Mouse (Mus musculus) CH12.LX (cell line): ENCODE data around the gene Scfd2. TPM values are rescaled to one million over a fixed set of nuclear protein-coding genes. Genes with fewer than 3 reads are reported as not detected.

ENCODE experiments used
- DNase-seq: peaks from one replicate; pipeline ENCODE4 v3.0.0-alpha.2; 2013; ENCODE audit errors: extremely low read depth
- H3K27ac ChIP-seq: 2 replicates; pipeline ENCODE4 v1.5.1; 2012; ENCODE audit warnings: low read depth, mild to moderate bottlenecking, control low read depth, moderate library complexity; ENCODE audit not compliant: insufficient read depth
- H3K27me3 ChIP-seq: replicated peaks from 2 replicates; pipeline ENCODE3; 2012; ENCODE audit warnings: inconsistent platforms
- H3K36me3 ChIP-seq, 2 experiments: replicated peaks in 1 of 2; 2 replicates each; pipeline versions ENCODE3 to v1.6.1; 2012; ENCODE audit warnings: inconsistent platforms in 1 of 2, low read length in 1 of 2, mild to moderate bottlenecking in 1 of 2, mixed read lengths in 1 of 2, moderate library complexity in 1 of 2; ENCODE audit not compliant: control insufficient read depth in 1 of 2, insufficient read depth in 1 of 2
- H3K4me1 ChIP-seq, 2 experiments: 2 replicates each; pipeline ENCODE4 v1.6.1; 2012; ENCODE audit warnings: inconsistent platforms in 1 of 2, moderate library complexity in 1 of 2; ENCODE audit not compliant: insufficient read depth in 2 of 2, control insufficient read depth in 1 of 2
- H3K4me2 ChIP-seq: 2 replicates; pipeline ENCODE4 v1.6.1; 2012; ENCODE audit warnings: low read depth, mild to moderate bottlenecking, control low read depth; ENCODE audit not compliant: poor library complexity, insufficient read depth, severe bottlenecking
- H3K4me3 ChIP-seq, 3 experiments: fragments of 150-350 bp in 1 of 3; sonication (generic) in 1 of 3; replicated peaks in 1 of 3; 2 replicates each; pipeline versions ENCODE3 to v1.5.1; 2011 to 2012; ENCODE audit warnings: low read depth in 2 of 3, low read length in 2 of 3, mild to moderate bottlenecking in 2 of 3, moderate library complexity in 2 of 3, control low read depth in 1 of 3, improper control_type of control experiment in 1 of 3, inconsistent platforms in 1 of 3, mixed read lengths in 1 of 3; ENCODE audit not compliant: poor library complexity in 1 of 3
- H3K79me2 ChIP-seq: replicated peaks from 2 replicates; pipeline ENCODE4 v1.6.1; 2012; ENCODE audit warnings: mild to moderate bottlenecking, moderate library complexity; ENCODE audit not compliant: control insufficient read depth, poor library complexity, insufficient read depth, severe bottlenecking; ENCODE audit errors: extremely low read depth
- H3K9ac ChIP-seq: 2 replicates; pipeline ENCODE4 v1.6.1; 2012; ENCODE audit warnings: low read depth, mild to moderate bottlenecking, control low read depth, moderate library complexity; ENCODE audit not compliant: insufficient read depth
- H3K9me3 ChIP-seq: replicated peaks from 2 replicates; pipeline ENCODE3; 2012; ENCODE audit warnings: low read length, inconsistent platforms, mixed read lengths
- E2F4 ChIP-seq: IDR thresholded peaks from 2 replicates; pipeline ENCODE4 v1.6.1; 2011; ENCODE audit warnings: low read depth, low read length, improper control_type of control experiment; ENCODE audit not compliant: insufficient replicate concordance
- EP300 ChIP-seq: IDR thresholded peaks from 2 replicates; pipeline ENCODE4 v1.6.1; 2011; ENCODE audit warnings: low read length, improper control_type of control experiment
- ETS1 ChIP-seq: conservative IDR thresholded peaks from 2 replicates; pipeline ENCODE4 v1.6.1; 2012; ENCODE audit warnings: low read depth, mild to moderate bottlenecking, inconsistent platforms, low read length, improper control_type of control experiment, moderate library complexity
- GABPA ChIP-seq: IDR thresholded peaks from 2 replicates; pipeline ENCODE4 v1.6.1; 2012; ENCODE audit warnings: low read depth, low read length, improper control_type of control experiment, inconsistent platforms; ENCODE audit not compliant: insufficient replicate concordance
- HCFC1 ChIP-seq: IDR thresholded peaks from 2 replicates; pipeline ENCODE4 v1.6.1; 2012; ENCODE audit warnings: low read depth, mild to moderate bottlenecking, inconsistent platforms, low read length, improper control_type of control experiment
- JUN ChIP-seq: IDR thresholded peaks from 2 replicates; pipeline ENCODE4 v1.6.1; 2011; ENCODE audit warnings: low read depth, mild to moderate bottlenecking, low read length, improper control_type of control experiment, moderate library complexity; ENCODE audit not compliant: insufficient read depth
- JUND ChIP-seq: conservative IDR thresholded peaks from 2 replicates; pipeline ENCODE4 v1.6.1; 2011; ENCODE audit warnings: low read depth, low read length, improper control_type of control experiment
- MAX ChIP-seq: IDR thresholded peaks from 2 replicates; pipeline ENCODE4 v1.6.1; 2011; ENCODE audit warnings: low read length, improper control_type of control experiment
- RCOR1 ChIP-seq: conservative IDR thresholded peaks from 2 replicates; pipeline ENCODE4 v1.6.1; 2012; ENCODE audit warnings: low read depth, mild to moderate bottlenecking, inconsistent platforms, low read length, improper control_type of control experiment
- SIN3A ChIP-seq: IDR thresholded peaks from 2 replicates; pipeline ENCODE4 v1.6.1; 2012; ENCODE audit warnings: low read length, improper control_type of control experiment, inconsistent platforms
- SMC3 ChIP-seq: IDR thresholded peaks from 2 replicates; pipeline ENCODE4 v1.6.1; 2011; ENCODE audit warnings: low read depth, low read length, improper control_type of control experiment
- TBP ChIP-seq: conservative IDR thresholded peaks from 2 replicates; pipeline ENCODE4 v1.6.1; 2011; ENCODE audit warnings: low read depth, low read length, improper control_type of control experiment
- dilution Hi-C: fragments of 300-500 bp; cut with MboI; formaldehyde crosslinking; loops from 2 replicates; pipeline ENCODE4 v1.14.3; 2020; ENCODE audit warnings: low sequenced_read_pairs; ENCODE audit not compliant: extremely low pct_unique_long_range_greater_than_20kb, extremely low pct_ligation_motif_present
- in situ Hi-C: fragments of 300-500 bp; cut with MboI; formaldehyde crosslinking; loops from 3 replicates; pipeline ENCODE4 v1.14.3; 2019; ENCODE audit warnings: low sequenced_read_pairs, low pct_ligation_motif_present, low pct_unique_long_range_greater_than_20kb, mixed read lengths
- polyA plus RNA-seq: library from polyadenylated mRNA; unstranded; fragments of >175 nt; gene quantifications from 2 replicates; pipeline ENCODE4 v1.2.1, GENCODE M21; 2012; ENCODE audit warnings: low read depth; ENCODE audit not compliant: insufficient read length
- total RNA-seq, 2 experiments: library from RNA; depleted of rRNA; stranded (reverse); fragments of 300-350 nt in 1 of 2; fragments of >200 nt in 1 of 2; gene quantifications; 2 replicates each; pipeline ENCODE4 v1.2.3; 2012 to 2014

Gene Scfd2
- total and polyA plus RNA-seq, 3 experiments, result 13.2 to 18.0 (median 14.4) TPM

- in situ Hi-C loops (no loop called here), dilution Hi-C loops (no loop called here)
- Histone ChIP-seq H3K4me1 (peaks cover 2 to 9% of the 10 kb centered on the region in 2 experiments), H3K9ac (no peak overlapping the region), H3K79me2 (no peaks in the 10 kb centered on the region), H3K4me2 (no peak overlapping the region), H3K4me3 (no peak overlapping the region), H3K36me3 (no peaks in the 10 kb centered on the region), H3K9me3 (no peaks in the 10 kb centered on the region), H3K27ac (no peak overlapping the region), H3K27me3 (no peaks in the 10 kb centered on the region)
- TF ChIP-seq EP300, result no peak
- TF ChIP-seq GABPA, result no peak
- no peak for TF ChIP-seq JUN
- TF ChIP-seq RCOR1, result no peak
- TF ChIP-seq SMC3, result no peak
- no peak for TF ChIP-seq E2F4
- TF ChIP-seq JUND, result no peak
- DNase-seq, result no peak
Measured at GRCm38 (mm10) chr5:74420615-74421132, 110.9 kb downstream of the Scfd2 start.

DNA sequence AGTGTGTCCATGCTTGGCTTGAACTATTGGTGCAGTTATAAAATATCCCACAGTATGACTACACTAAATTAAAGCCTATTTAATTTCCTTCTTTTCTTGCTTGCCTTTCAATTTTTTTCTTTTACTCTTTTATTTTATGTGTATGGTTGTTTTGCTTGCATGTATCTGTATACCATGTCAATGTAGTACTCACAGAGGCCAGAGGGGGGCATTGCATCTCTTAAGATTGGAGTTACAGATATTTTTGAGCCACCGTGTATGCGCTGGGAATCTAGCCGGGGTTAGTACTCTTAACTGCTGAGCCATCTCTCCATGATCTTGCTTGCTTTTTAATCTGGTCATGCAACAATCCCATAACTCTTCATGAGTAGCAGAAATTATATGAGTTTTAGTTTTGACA, 119.0 kb downstream of the Scfd2 start:
- dilution Hi-C loops, result no loop called here
- no peaks in the 10 kb centered on the region for H3K79me2 ChIP-seq
- H3K9me3 ChIP-seq, result no peaks in the 10 kb centered on the region
- H3K4me2 ChIP-seq, result no peak overlapping the region
- TF ChIP-seq TBP (no peak), SIN3A (no peak), GABPA (no peak), E2F4 (no peak), ETS1 (no peak), HCFC1 (no peak), JUND (no peak)
- no peaks in the 10 kb centered on the region for H3K4me1 ChIP-seq
- H3K27ac ChIP-seq, result no peak overlapping the region
- H3K4me3 ChIP-seq, result no peak overlapping the region
- H3K27me3 ChIP-seq, result no peaks in the 10 kb centered on the region
- DNase-seq, result no peak
- peaks cover 0 to 8% of the 10 kb centered on the region in 2 experiments for H3K36me3 ChIP-seq
- no peak overlapping the region for H3K9ac ChIP-seq
- in situ Hi-C loops, result no loop called here

DNA sequence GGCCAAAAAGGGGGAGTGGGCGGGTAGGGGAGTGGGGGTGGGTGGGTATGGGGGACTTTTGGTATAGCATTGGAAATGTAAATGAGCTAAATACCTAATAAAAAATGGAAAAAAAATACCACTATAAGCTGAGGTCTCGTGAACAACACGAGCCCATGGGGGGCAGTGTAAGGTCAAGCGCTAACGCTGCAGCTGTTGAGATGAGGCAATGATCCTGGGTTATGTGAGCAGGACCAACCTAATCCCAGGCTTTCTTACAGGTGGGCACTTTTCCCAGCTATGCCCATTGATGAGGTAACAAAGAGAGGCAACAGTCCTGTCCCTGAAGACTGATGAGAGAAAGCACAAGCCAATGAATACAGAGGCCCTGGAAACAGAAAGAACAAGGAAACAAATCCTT, 126.7 kb downstream of the Scfd2 start:
- dilution Hi-C loops, result no loop called here
- DNase-seq, result no peak
- H3K4me1 ChIP-seq, result peaks cover 0 to 12% of the 10 kb centered on the region in 2 experiments; a peak in 2 of 4 replicates
- H3K27ac ChIP-seq, result no peak overlapping the region
- H3K79me2 ChIP-seq, result no peaks in the 10 kb centered on the region
- no peak overlapping the region for H3K4me2 ChIP-seq
- in situ Hi-C loops, result no loop called here
- H3K36me3 ChIP-seq, result no peaks in the 10 kb centered on the region
- H3K27me3 ChIP-seq, result no peaks in the 10 kb centered on the region
- no peak overlapping the region for H3K4me3 ChIP-seq
- no peaks in the 10 kb centered on the region for H3K9me3 ChIP-seq
- TF ChIP-seq MAX, result no peak
- no peak for TF ChIP-seq HCFC1
- no peak overlapping the region for H3K9ac ChIP-seq
